Mouse (Mus musculus) layer of hippocampus, adult 9-11 months (tissue): ENCODE measurements around the gene Gm29276.
"Not testable (repeated sequence)": the region's sequence is repeated elsewhere in the genome, so short reads cannot be mapped to it uniquely, and the experiment has no call there.

ENCODE experiments used
- DNase-seq: peaks from one replicate; pipeline ENCODE4 v3.0.0; 2022

Gene Gm29276

GRCm38 (mm10) chrY:42582150-42582549 lies at the start of gene Gm29276:
Gm29276 (minus strand) TSS chrY:42582250.
- DNase-seq = not testable (repeated sequence)
